Mouse (Mus musculus) right cerebral cortex, postnatal 10 days (tissue): Measurements from ENCODE around the gene Olfr788.

Source experiments
- DNase-seq, 2 experiments: peaks; one replicate each; pipeline ENCODE4 v3.0.0; 2021; ENCODE audit warnings: low spot score in 2 of 2

Gene Olfr788

DNA sequence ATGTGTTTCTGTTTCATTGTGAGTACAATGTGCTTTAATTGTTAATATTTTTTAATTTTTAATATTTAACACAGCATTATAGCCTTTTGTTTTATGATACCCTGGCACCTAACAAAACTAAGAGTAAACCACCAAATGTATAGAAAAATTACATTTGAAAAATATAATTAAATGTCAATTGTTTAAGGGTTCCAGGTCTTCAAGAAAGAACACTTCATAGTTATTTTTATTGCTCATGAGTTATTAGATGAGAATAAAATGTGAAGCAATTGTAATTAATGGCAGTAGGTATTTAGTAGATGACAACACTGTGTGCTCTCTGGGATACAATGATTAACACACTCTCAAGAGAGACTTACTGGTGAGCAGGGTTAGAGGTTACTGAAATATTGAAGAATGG is at the start of gene Olfr788:
TSS of gene Olfr788 (plus strand) at position 301 of the 400 bp plus-strand sequence.
- no peak for DNase-seq

DNA sequence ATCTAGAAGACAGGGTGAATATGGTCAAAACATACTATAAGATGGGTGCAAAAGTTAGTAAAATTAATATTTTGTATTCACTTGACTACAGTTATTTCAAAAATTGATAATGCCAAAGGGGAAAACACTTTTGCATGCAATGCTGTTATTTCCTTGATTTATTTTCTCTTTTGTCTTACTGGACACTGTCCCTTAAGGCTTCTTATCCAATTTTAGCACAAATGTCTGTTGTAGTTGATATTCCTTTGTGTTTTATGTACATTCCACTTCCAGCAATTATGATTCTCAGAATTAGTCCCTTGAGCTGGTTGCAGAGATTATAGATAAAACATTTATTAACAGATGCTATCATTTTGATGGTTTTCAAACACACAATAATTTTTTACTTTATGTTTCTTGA is 43.8 kb upstream of the Olfr788 start, which contains the start of gene Olfr786:
TSS of gene Olfr786 (plus strand) at position 301 of the 400 bp plus-strand sequence.
- no peak for DNase-seq

DNA sequence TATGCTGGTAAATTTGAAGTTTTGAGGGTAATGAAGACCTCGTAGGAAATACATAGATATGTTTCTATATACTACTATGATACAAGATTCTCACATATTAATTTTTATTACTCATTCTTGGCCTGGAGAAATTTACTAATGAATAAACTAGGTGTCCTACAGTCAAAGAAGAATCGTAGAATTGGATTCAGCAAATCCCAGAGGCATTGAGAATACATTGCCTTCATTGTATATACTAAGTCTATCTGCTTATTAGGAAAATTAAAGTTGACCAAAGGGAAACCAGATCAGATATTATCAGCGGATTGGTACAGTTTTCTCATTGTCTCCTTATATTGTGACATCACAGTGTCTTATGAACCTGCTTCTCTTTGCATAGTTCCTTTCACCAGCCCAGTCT is 9.2 kb upstream of the Olfr788 start, which contains the start of gene Olfr787:
TSS of gene Olfr787 (plus strand) at position 301 of the 400 bp plus-strand sequence.
- DNase-seq: no peak

DNA sequence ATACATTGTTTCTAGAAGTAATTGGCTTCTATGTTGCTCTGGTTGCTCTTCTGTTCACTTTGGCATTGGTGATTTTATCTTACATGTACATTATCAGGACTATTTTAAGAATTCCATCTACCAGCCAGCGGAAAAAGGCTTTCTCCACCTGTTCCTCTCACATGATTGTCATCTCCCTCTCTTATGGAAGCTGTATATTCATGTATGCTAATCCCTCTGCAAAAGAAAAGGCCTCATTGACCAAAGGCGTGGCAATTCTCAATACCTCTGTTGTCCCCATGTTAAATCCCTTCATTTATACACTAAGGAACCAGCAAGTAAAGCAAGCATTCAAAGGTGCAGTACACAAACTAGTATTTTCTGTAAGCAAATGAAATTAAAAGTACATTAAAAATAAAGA is 2.5 kb downstream of the Olfr788 start:
- no peak for DNase-seq

DNA sequence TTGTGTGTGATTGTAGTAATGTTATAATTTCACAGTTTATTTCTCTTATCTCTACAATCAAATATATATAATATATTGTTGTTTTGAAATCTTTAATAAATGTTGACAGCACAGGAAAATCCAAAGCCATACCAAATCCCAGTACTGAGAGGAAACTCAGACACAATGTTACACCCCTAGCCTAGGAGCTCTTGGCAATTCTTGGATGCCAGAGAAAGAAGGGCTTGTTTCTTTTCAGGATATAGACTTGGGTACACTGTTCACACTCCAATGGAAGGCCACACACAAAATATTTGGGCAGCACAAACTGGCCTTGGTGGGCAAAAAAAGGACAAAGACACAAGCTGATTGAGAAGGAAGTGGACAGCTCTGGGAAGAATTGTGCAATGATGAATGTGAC is 2.9 kb downstream of the Olfr788 start:
- DNase-seq: no peak

DNA sequence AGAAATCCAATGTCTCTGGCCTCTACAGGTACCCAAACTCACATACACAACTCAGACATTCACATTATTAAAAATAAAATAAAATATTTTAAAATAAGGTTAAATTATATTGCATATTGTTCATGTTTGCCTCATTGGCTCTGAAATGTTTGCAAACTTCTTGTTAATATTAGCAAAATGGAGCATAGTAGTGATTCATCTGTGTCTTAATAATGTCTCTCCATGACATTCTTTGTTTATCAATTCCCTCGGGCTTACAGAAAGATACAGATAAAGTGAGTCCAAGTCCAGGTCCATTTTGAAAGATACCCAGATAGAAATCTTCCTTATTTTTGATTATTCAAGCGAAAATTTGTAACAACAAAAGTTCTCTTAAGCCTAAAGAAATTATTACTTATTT is 13.7 kb downstream of the Olfr788 start, which contains the start of gene Olfr789:
TSS of gene Olfr789 (plus strand) at position 301 of the 400 bp plus-strand sequence.
- DNase-seq: no peak

DNA sequence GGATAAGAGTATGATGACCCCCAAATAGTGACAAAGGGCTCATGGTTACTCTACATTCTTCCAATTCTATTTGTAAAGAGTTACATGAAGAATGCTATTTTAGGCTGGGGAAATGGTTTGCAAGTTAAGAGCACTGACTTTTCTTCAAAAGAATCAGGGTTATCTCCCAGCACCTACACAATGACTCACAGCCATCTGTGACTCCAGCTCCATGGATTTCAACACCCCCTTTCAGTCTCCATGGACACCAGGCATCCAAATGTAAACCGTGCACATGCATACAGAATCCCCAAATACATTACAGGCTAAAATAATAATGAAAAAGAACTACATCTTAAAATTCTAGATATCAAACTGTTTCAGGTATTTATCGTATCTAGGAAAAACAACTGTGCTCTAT is 19.3 kb downstream of the Olfr788 start:
- DNase-seq: peak in 1 of 2 experiments; percentile 25

DNA sequence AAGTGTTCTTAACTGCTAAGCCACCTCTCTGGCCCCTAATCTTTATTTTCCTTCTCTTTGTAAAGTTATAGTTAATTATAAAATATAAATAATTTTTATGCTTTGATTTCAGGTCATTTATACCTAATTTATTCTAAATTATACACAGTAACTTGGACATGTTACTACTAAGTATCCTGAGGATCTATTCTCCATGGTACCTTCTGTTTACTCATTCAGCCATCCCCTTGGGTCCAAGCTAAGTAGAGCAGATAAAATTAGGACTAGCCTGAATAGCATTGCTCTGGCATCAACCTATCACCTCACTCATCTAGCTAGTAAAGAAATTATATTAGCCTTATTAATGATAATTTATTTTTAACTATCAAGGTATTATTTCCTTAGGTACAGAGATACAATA is 27.4 kb downstream of the Olfr788 start, which contains the start of gene Olfr790:
TSS of gene Olfr790 (plus strand) at position 301 of the 400 bp plus-strand sequence.
- no peak for DNase-seq

DNA sequence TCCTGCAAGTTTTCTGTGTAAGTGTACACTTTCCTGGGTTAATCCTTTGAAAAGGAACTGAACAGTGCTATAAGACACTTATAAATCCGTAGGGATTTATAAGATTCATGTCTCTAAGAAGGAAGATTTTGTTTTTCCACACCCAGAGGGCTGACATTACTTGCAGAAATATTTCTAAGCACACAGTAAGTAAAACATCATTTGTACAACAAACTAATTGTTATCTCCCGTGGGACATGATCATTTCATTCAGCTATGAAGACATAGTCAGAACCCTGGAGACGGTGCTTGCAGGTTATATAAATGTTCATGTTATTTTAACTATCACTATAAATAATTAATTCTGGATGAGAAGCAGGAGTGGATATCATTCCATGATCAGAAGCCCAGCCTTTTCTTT is 50.7 kb downstream of the Olfr788 start, which contains the start of gene Olfr791:
TSS of gene Olfr791 (plus strand) at position 301 of the 400 bp plus-strand sequence.
- DNase-seq: no peak
